Mouse (Mus musculus) urinary bladder, postnatal 25 days (tissue): ENCODE results near the gene Ctns.

Experiments
- DNase-seq: peaks from one replicate; pipeline ENCODE4 v3.0.0; 2022; ENCODE audit warnings: low spot score

Ctns gene

GRCm38 (mm10) chr11:73198603-73199229 lies at the start of gene Ctns:
Gene Ctns, minus strand, starts transcription at chr11:73199042.
- no peak for DNase-seq

GRCm38 (mm10) chr11:73242777-73243176 lies 43.9 kb upstream of the Ctns start:
- no peak for DNase-seq

- DNase-seq, result no peak
Measured at GRCm38 (mm10) chr11:73242199-73242598, 43.4 kb upstream of the Ctns start.

- DNase-seq, result no peak
Measured at GRCm38 (mm10) chr11:73236731-73237130, 37.9 kb upstream of the Ctns start.

GRCm38 (mm10) chr11:73235990-73236701 lies 37.3 kb upstream of the Ctns start:
- peak; percentile 12 for DNase-seq

- no peak for DNase-seq
Measured at GRCm38 (mm10) chr11:73233992-73234391, 35.1 kb upstream of the Ctns start, which contains the start of gene Trpv1. Gene Trpv1, plus strand, starts transcription at chr11:73234292.

- DNase-seq, result no peak
Measured at GRCm38 (mm10) chr11:73232513-73232912, 33.7 kb upstream of the Ctns start.

- DNase-seq, result no peak
Measured at GRCm38 (mm10) chr11:73230081-73230480, 31.2 kb upstream of the Ctns start.

GRCm38 (mm10) chr11:73228881-73229280 lies 30.0 kb upstream of the Ctns start:
- no peak for DNase-seq

- no peak for DNase-seq
Measured at GRCm38 (mm10) chr11:73225856-73226255, 27.0 kb upstream of the Ctns start.

- no peak for DNase-seq
Measured at GRCm38 (mm10) chr11:73223966-73224365, 25.1 kb upstream of the Ctns start.

- no peak for DNase-seq
Measured at GRCm38 (mm10) chr11:73222846-73223245, 24.0 kb upstream of the Ctns start.

GRCm38 (mm10) chr11:73220651-73221050 lies 21.8 kb upstream of the Ctns start:
- DNase-seq, result no peak

GRCm38 (mm10) chr11:73219671-73220070 lies 20.8 kb upstream of the Ctns start:
- DNase-seq, result no peak

GRCm38 (mm10) chr11:73213956-73214355 lies 15.1 kb upstream of the Ctns start:
- DNase-seq, result no peak

- no peak for DNase-seq
Measured at GRCm38 (mm10) chr11:73207621-73208020, 8.8 kb upstream of the Ctns start.

- DNase-seq, result no peak
Measured at GRCm38 (mm10) chr11:73205194-73205593, 6.4 kb upstream of the Ctns start.

GRCm38 (mm10) chr11:73203895-73204294 lies 5.1 kb upstream of the Ctns start:
- no peak for DNase-seq

- no peak for DNase-seq
Measured at GRCm38 (mm10) chr11:73201597-73201996, 2.8 kb upstream of the Ctns start.

- DNase-seq, result no peak
Measured at GRCm38 (mm10) chr11:73201021-73201420, 2.2 kb upstream of the Ctns start.

- DNase-seq, result no peak
Measured at GRCm38 (mm10) chr11:73199879-73200278, 1.0 kb upstream of the Ctns start.

- DNase-seq, result peak; percentile 83
Measured at GRCm38 (mm10) chr11:73199230-73199712, 429 bp upstream of the Ctns start, which contains the start of gene Shpk. Gene Shpk, plus strand, starts transcription at chr11:73199460.

- no peak for DNase-seq
Measured at GRCm38 (mm10) chr11:73198190-73198589, 652 bp downstream of the Ctns start.
